Mouse (Mus musculus) C2C12 (cell line): ENCODE data around the gene Sema7a. TPM values are rescaled to one million over a fixed set of nuclear protein-coding genes. Genes with fewer than 3 reads are reported as not detected.

ENCODE experiments used
- H3K27me3 ChIP-seq: one replicate; pipeline ENCODE4 v1.6.1; 2011; ENCODE audit not compliant: control insufficient read depth, insufficient read depth, insufficient read length
- H3K36me3 ChIP-seq: one replicate; pipeline ENCODE4 v1.6.1; 2011; ENCODE audit not compliant: control insufficient read depth, insufficient read depth
- H3K4me3 ChIP-seq: one replicate; pipeline ENCODE4 v1.5.1; 2011; ENCODE audit warnings: mild to moderate bottlenecking, control low read depth; ENCODE audit not compliant: poor library complexity, insufficient read depth, severe bottlenecking
- H3K79me2 ChIP-seq: one replicate; pipeline ENCODE4 v1.6.1; 2011; ENCODE audit not compliant: control insufficient read depth, insufficient read depth
- H3K79me3 ChIP-seq: one replicate; pipeline ENCODE4 v1.6.1; 2011; ENCODE audit warnings: low read depth, control low read depth
- H3ac ChIP-seq: one replicate; pipeline ENCODE3; 2011; ENCODE audit warnings: low read depth; ENCODE audit not compliant: control insufficient read depth, insufficient read length
- CEBPB ChIP-seq: IDR thresholded peaks from one replicate; pipeline ENCODE4 v1.6.1; 2011; ENCODE audit warnings: low read depth, mild to moderate bottlenecking, control low read depth, moderate library complexity
- CTCF ChIP-seq: IDR thresholded peaks from one replicate; pipeline ENCODE4 v1.5.1; 2011; ENCODE audit not compliant: control insufficient read depth, insufficient read depth, insufficient read length
- FOSL1 ChIP-seq: IDR thresholded peaks from one replicate; pipeline ENCODE4 v1.8.0; 2011; ENCODE audit warnings: mild to moderate bottlenecking, low read length; ENCODE audit not compliant: poor library complexity, insufficient read depth, severe bottlenecking
- MAX ChIP-seq: IDR thresholded peaks from one replicate; pipeline ENCODE4 v1.6.1; 2011; ENCODE audit warnings: mild to moderate bottlenecking, control low read depth
- MYOD1 ChIP-seq: IDR thresholded peaks from one replicate; pipeline ENCODE4 v1.6.1; 2011; ENCODE audit warnings: low read depth; ENCODE audit not compliant: control insufficient read depth, insufficient read length
- MYOG ChIP-seq: IDR thresholded peaks from one replicate; pipeline ENCODE4 v1.6.1; 2011; ENCODE audit not compliant: control insufficient read depth, insufficient read length; ENCODE audit errors: extremely low read depth
- USF1 ChIP-seq: IDR thresholded peaks from one replicate; pipeline ENCODE4 v1.6.1; 2011; ENCODE audit warnings: low read depth, mild to moderate bottlenecking, control low read depth, moderate library complexity
- polyA plus RNA-seq: library from polyadenylated mRNA; unstranded; fragments of >200 nt; fragmentation: generic; extraction: Trizol; gene quantifications from one replicate; pipeline ENCODE4 v1.2.1, GENCODE M21; 2012; ENCODE audit warnings: missing spikeins

Sema7a gene
- polyA plus RNA-seq, 1 experiment, result 53.8 TPM

GRCm38 (mm10) chr9:57940861-57941638 lies 1.1 kb downstream of the Sema7a start:
- Histone ChIP-seq H3K27me3 (no peaks in the 10 kb centered on the region), H3K36me3 (peaks cover 9% of the 10 kb centered on the region), H3K79me3 (peaks cover 56% of the 10 kb centered on the region), H3ac (peak overlapping the region; percentile 83), H3K79me2 (peaks cover 72% of the 10 kb centered on the region), H3K4me3 (peak overlapping the region; percentile 71)
- TF ChIP-seq CEBPB (no peak), MYOG (no peak), FOSL1 (no peak), CTCF (no peak), MAX (no peak)

DNA sequence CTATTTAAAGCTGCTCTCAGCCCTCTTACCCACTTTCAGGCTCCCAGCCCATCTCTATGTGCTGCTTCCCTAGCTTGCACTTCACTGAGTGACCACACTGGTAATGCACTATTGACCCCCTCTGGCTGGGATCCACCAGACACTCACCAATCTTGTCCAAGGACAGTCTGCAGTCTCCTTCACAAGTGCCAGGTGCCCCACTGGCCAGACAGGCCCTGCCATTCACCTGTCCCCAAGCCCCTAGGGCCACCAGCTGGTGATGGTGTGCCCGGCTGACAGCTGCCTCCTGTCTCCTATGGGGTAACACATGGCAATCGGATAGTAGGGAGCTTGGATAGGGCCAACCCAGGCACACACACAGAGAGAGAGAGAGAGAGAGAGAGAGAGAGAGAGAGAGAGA lies 2.1 kb downstream of the Sema7a start:
- Histone ChIP-seq H3K27me3 (no peaks in the 10 kb centered on the region), H3K4me3 (peak overlapping the region; percentile 71), H3K79me2 (peaks cover 82% of the 10 kb centered on the region), H3ac (peak overlapping the region; percentile 83), H3K36me3 (peaks cover 9% of the 10 kb centered on the region), H3K79me3 (peaks cover 65% of the 10 kb centered on the region)
- no peak for TF ChIP-seq CEBPB
- no peak for TF ChIP-seq MAX
- TF ChIP-seq USF1, result no peak
- no peak for TF ChIP-seq MYOD1
- no peak for TF ChIP-seq MYOG
- TF ChIP-seq FOSL1, result no peak
- TF ChIP-seq CTCF, result no peak

DNA sequence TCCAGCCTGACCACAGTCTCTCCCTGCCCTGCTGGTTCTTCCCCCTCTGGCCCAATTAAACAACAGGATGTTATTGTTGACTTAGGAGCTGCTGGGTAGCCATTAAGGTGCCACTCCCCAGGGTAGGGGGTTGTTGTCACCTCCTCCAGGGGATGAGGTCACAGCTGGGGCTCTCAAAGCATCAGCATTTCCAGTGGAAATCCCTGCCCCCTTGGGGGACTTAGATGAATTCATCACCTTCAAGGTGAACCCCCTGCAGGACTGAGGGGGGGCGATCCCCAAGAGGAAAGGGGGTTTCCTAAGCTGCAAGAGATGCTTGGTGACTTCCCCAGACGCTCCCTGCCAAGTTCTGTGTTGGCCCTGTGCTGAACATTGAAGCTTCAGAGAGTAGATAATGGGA lies 3.2 kb downstream of the Sema7a start:
- H3K27me3 ChIP-seq, result no peaks in the 10 kb centered on the region

GRCm38 (mm10) chr9:57944572-57944971 lies 4.7 kb downstream of the Sema7a start:
- no peak overlapping the region for H3K4me3 ChIP-seq
- peaks cover 85% of the 10 kb centered on the region for H3K79me3 ChIP-seq
- TF ChIP-seq MYOD1, result no peak
- TF ChIP-seq USF1, result no peak
- TF ChIP-seq FOSL1, result no peak
- TF ChIP-seq CEBPB, result no peak
- peak; percentile 77 for TF ChIP-seq CTCF
- TF ChIP-seq MAX, result no peak
- H3K79me2 ChIP-seq, result peaks cover 100% of the 10 kb centered on the region
- H3ac ChIP-seq, result no peak overlapping the region
- H3K36me3 ChIP-seq, result peaks cover 9% of the 10 kb centered on the region
- no peaks in the 10 kb centered on the region for H3K27me3 ChIP-seq

More for the DNA sequence above, 3.2 kb downstream of the Sema7a start:
- no peak overlapping the region for H3K4me3 ChIP-seq
- peaks cover 74% of the 10 kb centered on the region for H3K79me3 ChIP-seq
- no peak overlapping the region for H3ac ChIP-seq
- TF ChIP-seq FOSL1 (no peak), MYOD1 (no peak), MYOG (no peak), USF1 (no peak), MAX (no peak), CTCF (no peak), CEBPB (no peak)
- H3K79me2 ChIP-seq, result peaks cover 92% of the 10 kb centered on the region
- peaks cover 9% of the 10 kb centered on the region for H3K36me3 ChIP-seq

- no peaks in the 10 kb centered on the region for H3K27me3 ChIP-seq
- H3K79me2 ChIP-seq, result peaks cover 100% of the 10 kb centered on the region
- H3K79me3 ChIP-seq, result peaks cover 93% of the 10 kb centered on the region
- H3K36me3 ChIP-seq, result peaks cover 9% of the 10 kb centered on the region
- peak overlapping the region; percentile 39 for H3ac ChIP-seq
- no peak for TF ChIP-seq CEBPB
- TF ChIP-seq FOSL1, result no peak
- no peak for TF ChIP-seq MYOG
- TF ChIP-seq MYOD1, result no peak
- TF ChIP-seq MAX, result no peak
- no peak for TF ChIP-seq CTCF
- no peak for TF ChIP-seq USF1
- H3K4me3 ChIP-seq, result no peak overlapping the region
Observed at GRCm38 (mm10) chr9:57945771-57946616, 6.1 kb downstream of the Sema7a start.
